ENCODE assay signal across 8 mouse cellular contexts in genomic region chr2:65846000-65846755, GRCm38 (mm10). TPM values are rescaled to one million over a fixed set of nuclear protein-coding genes. Genes with fewer than 3 reads are reported as not detected.
DNase-seq lines count a peak whose midpoint lies in the region; ATAC-seq and TF ChIP-seq lines count a peak whose summit lies in the region.

No protein-coding gene starts in this region.

- H3K27ac ChIP-seq in heart, adult 2 months, result no peak overlapping the region
- H3K27ac ChIP-seq in embryonic facial prominence, embryonic 15.5 days (replicated peaks), result 0 out of 2 replicates have a peak overlapping the region, but pooled peaks have one; percentile 22
- peak overlapping the region; percentile 62 for H3K27ac ChIP-seq in limb, embryonic 12.5 days

- no peaks in the 10 kb centered on the region for H3K36me3 ChIP-seq in heart, adult 2 months (ENCODE audit: control insufficient read depth, insufficient read depth, low read length)
- H3K36me3 ChIP-seq in E14TG2a.4 (ENCODE audit: insufficient read depth, low read length), result no peaks in the 10 kb centered on the region
- no peaks in the 10 kb centered on the region for H3K36me3 ChIP-seq in embryonic facial prominence, embryonic 15.5 days
- no peaks in the 10 kb centered on the region for H3K36me3 ChIP-seq in limb, embryonic 12.5 days

- TF ChIP-seq POLR2A in heart, adult 2 months (IDR thresholded peaks at IDR 0.05; ENCODE audit: insufficient read depth, low read depth, low read length), result no peak

- DNase-seq in heart, adult 2 months, result no peak
- DNase-seq in heart, postnatal 25 days (ENCODE audit: low spot score), result no peak
- DNase-seq in retina, postnatal 1 day, result peak; percentile 51
- DNase-seq in adrenal gland, postnatal 36 days, result no peak

- no peak for TF ChIP-seq EP300 in heart, adult 2 months (IDR thresholded peaks at IDR 0.05; ENCODE audit: insufficient read depth, low read depth, low read length)

- peak overlapping the region; percentile 60 for H3K4me2 ChIP-seq in embryonic facial prominence, embryonic 15.5 days (replicated peaks)
- H3K4me2 ChIP-seq in limb, embryonic 12.5 days, result peak overlapping the region; percentile 69

- no peaks in the 10 kb centered on the region for H3K9me3 ChIP-seq in E14TG2a.4 (ENCODE audit: low read length)
- no peaks in the 10 kb centered on the region for H3K9me3 ChIP-seq in embryonic facial prominence, embryonic 15.5 days (replicated peaks)
- H3K9me3 ChIP-seq in limb, embryonic 12.5 days, result 0 out of 2 replicates have a peak, but pooled peaks cover 4% of the 10 kb centered on the region

- H3K9ac ChIP-seq in heart, adult 2 months (ENCODE audit: low read depth, low read length), result no peak overlapping the region
- H3K9ac ChIP-seq in embryonic facial prominence, embryonic 15.5 days, result peak overlapping the region; percentile 21; the same call in 1 of the 2 replicates
- peak overlapping the region; percentile 60 for H3K9ac ChIP-seq in limb, embryonic 12.5 days (replicated peaks)

- 0 out of 2 replicates have a peak, but pooled peaks cover 4% of the 10 kb centered on the region for H3K27me3 ChIP-seq in heart, adult 2 months (ENCODE audit: control insufficient read depth, insufficient read depth, low read length)
- no peaks in the 10 kb centered on the region for H3K27me3 ChIP-seq in E14TG2a.4 (ENCODE audit: insufficient read depth, low read length)
- H3K27me3 ChIP-seq in embryonic facial prominence, embryonic 15.5 days, result no peaks in the 10 kb centered on the region
- no peaks in the 10 kb centered on the region for H3K27me3 ChIP-seq in limb, embryonic 12.5 days

- TF ChIP-seq CTCF in heart, adult 2 months (IDR thresholded peaks at IDR 0.05), result no peak
- TF ChIP-seq CTCF in E14TG2a.4 (conservative IDR thresholded peaks at IDR 0.05; ENCODE audit: low read length), result no peak

- intact Hi-C loops in heart, adult 2 months (cut with DNase I), result no loop called here
- intact Hi-C loops in heart, postnatal 25 days (cut with DNase I), result no loop called here

- peak overlapping the region; percentile 17; the same call in 1 of the 2 replicates for H3K4me3 ChIP-seq in heart, adult 2 months
- peak overlapping the region; percentile 71 for H3K4me3 ChIP-seq in E14TG2a.4 (replicated peaks; ENCODE audit: low read length)
- H3K4me3 ChIP-seq in embryonic facial prominence, embryonic 15.5 days (replicated peaks), result peak overlapping the region; percentile 46
- peak overlapping the region; percentile 52 for H3K4me3 ChIP-seq in limb, embryonic 12.5 days (replicated peaks)

- H3K79me2 ChIP-seq in heart, adult 2 months (replicated peaks; ENCODE audit: control insufficient read depth, insufficient read depth, low read length), result no peaks in the 10 kb centered on the region

- no peak for ATAC-seq in embryonic facial prominence, embryonic 15.5 days (ENCODE audit: insufficient number of reproducible peaks, low FRiP score, low TSS enrichment, low read depth)
- ATAC-seq in limb, embryonic 12.5 days (ENCODE audit: insufficient number of reproducible peaks, insufficient read depth, low FRiP score, low TSS enrichment, low read depth), result no peak
- ATAC-seq in erythroblast, adult 5-6 weeks (replicated peaks; ENCODE audit: low FRiP score, poor library complexity, severe bottlenecking), result no peak

- no peaks in the 10 kb centered on the region for H3K4me1 ChIP-seq in heart, adult 2 months (ENCODE audit: control insufficient read depth, insufficient read depth, low read length)
- H3K4me1 ChIP-seq in E14TG2a.4 (replicated peaks; ENCODE audit: low read depth, low read length), result peaks cover 69% of the 10 kb centered on the region
- 0 out of 2 replicates have a peak, but pooled peaks cover 7% of the 10 kb centered on the region for H3K4me1 ChIP-seq in embryonic facial prominence, embryonic 15.5 days
- peaks cover 20% of the 10 kb centered on the region; the same call in 1 of the 2 replicates for H3K4me1 ChIP-seq in limb, embryonic 12.5 days (replicated peaks)

- WGBS in heart, adult 2 months, result 4% methylated on average over 22 of the region's 22 CpGs
- under 1% methylated on average over 22 of the region's 22 CpGs for WGBS in embryonic facial prominence, embryonic 15.5 days
- under 1% methylated on average over 22 of the region's 22 CpGs for WGBS in limb, embryonic 12.5 days

RNA-seq across cellular contexts. Expression of gene Csrnp3, which starts 0.6 kb away (rescaled TPM):
- under 1 TPM; 0.34 to 0.39 TPM for total RNA-seq in heart, adult 2 months (2021)
- 0.04 and 0.23 TPM in 2 replicates for polyA plus RNA-seq in heart, adult 2 months (2012; rRNA removed)
- under 1 TPM; 0.22 to 0.23 TPM for total RNA-seq in heart, postnatal 25 days (2021)
- 1.6 and 2.2 TPM in 2 replicates for polyA plus RNA-seq in embryonic facial prominence, embryonic 15.5 days (2015; fragmentation: Nextera tagmentation; extraction: Ambion mirVana)
- 10.7 and 12.1 TPM in 2 replicates for polyA plus RNA-seq in limb, embryonic 12.5 days (2016; fragmentation: Nextera tagmentation; extraction: Ambion mirVana)
- not detected in 2 replicates for total RNA-seq in erythroblast, adult 5-6 weeks (2015; ENCODE audit: low replicate concordance)
- 0.14 TPM in 1 of 2 replicates, not detected in the other for total RNA-seq in erythroblast, adult 5-6 weeks (2017; ENCODE audit: low replicate concordance)
- under 1 TPM; 0.33 to 0.69 TPM for total RNA-seq in adrenal gland, postnatal 36 days (2021)

Comparison
In these comparisons a context has a peak if more than half of its experiments do, and no peak if none do; other contexts are left out.
1. H3K4me3 ChIP-seq: peak in every context shown above with its lines; median percentile 71 in E14TG2a.4; 52 in limb, embryonic 12.5 days; 46 in embryonic facial prominence, embryonic 15.5 days; 17 in heart, adult 2 months.